Mouse (Mus musculus) midbrain, embryonic 16.5 days (tissue): ENCODE measurements around the gene Nt5c2. TPM values are rescaled to one million over a fixed set of nuclear protein-coding genes. Genes with fewer than 3 reads are reported as not detected.
"Not testable (repeated sequence)": the region's sequence is repeated elsewhere in the genome, so short reads cannot be mapped to it uniquely, and the experiment has no call there.

ENCODE experiments used
- ATAC-seq: fragments of 200-750 bp; cut with Nextera tagmentation; 2 replicates; pipeline ENCODE4 v1.8.0; 2017; ENCODE audit warnings: moderate TSS enrichment
- H3K27ac ChIP-seq: fragments of 300-500 bp; sonication (generic); 2 replicates; pipeline ENCODE4 v1.5.1; 2014; ENCODE audit warnings: mild to moderate bottlenecking, low read length, mixed read lengths
- H3K27me3 ChIP-seq: fragments of 300-500 bp; sonication (generic); 2 replicates; pipeline ENCODE4 v1.6.1; 2014; ENCODE audit warnings: low read depth, low read length, mixed read lengths; ENCODE audit not compliant: control insufficient read depth, insufficient read depth
- H3K36me3 ChIP-seq: fragments of 300-500 bp; sonication (generic); 2 replicates; pipeline ENCODE4 v1.6.1; 2014; ENCODE audit warnings: mild to moderate bottlenecking, low read length, moderate library complexity, mixed read lengths; ENCODE audit not compliant: control insufficient read depth, insufficient read depth
- H3K4me1 ChIP-seq: fragments of 300-500 bp; sonication (generic); 2 replicates; pipeline ENCODE4 v1.6.1; 2014; ENCODE audit warnings: mild to moderate bottlenecking, low read length, mixed read lengths; ENCODE audit not compliant: control insufficient read depth, insufficient read depth
- H3K4me2 ChIP-seq: fragments of 300-500 bp; sonication (generic); 2 replicates; pipeline ENCODE4 v1.6.1; 2014; ENCODE audit warnings: mild to moderate bottlenecking, low read length, mixed read lengths
- H3K4me3 ChIP-seq: fragments of 300-500 bp; sonication (generic); 2 replicates; pipeline ENCODE4 v1.5.1; 2014; ENCODE audit warnings: low read depth, mild to moderate bottlenecking, low read length, moderate library complexity, mixed read lengths
- H3K9ac ChIP-seq: fragments of 300-500 bp; sonication (generic); 2 replicates; pipeline ENCODE4 v1.6.1; 2014; ENCODE audit warnings: low read depth, low read length, mixed read lengths
- H3K9me3 ChIP-seq: fragments of 300-500 bp; sonication (generic); replicated peaks from 2 replicates; pipeline ENCODE4 v1.6.1; 2014; ENCODE audit warnings: mild to moderate bottlenecking, low read length, mixed read lengths; ENCODE audit not compliant: control insufficient read depth, poor library complexity, severe bottlenecking
- WGBS: fragments of 180-500 bp; shearing (Covaris S2); extraction: QIAGEN DNeasy Blood & Tissue Kit; methylation state at CpG from one replicate; pipeline ENCODE4 v1.1.7; 2014; 5-methylcytosine and 5-hydroxymethylcytosine counted together
- polyA plus RNA-seq: library from polyadenylated mRNA; unstranded; fragments of >200 nt; fragmentation: Nextera tagmentation; extraction: Ambion mirVana; gene quantifications from 2 replicates; pipeline ENCODE4 v1.2.1, GENCODE M21; 2015

The Nt5c2 gene
- polyA plus RNA-seq, 1 experiment from 2014 or later: 85.7 TPM

DNA sequence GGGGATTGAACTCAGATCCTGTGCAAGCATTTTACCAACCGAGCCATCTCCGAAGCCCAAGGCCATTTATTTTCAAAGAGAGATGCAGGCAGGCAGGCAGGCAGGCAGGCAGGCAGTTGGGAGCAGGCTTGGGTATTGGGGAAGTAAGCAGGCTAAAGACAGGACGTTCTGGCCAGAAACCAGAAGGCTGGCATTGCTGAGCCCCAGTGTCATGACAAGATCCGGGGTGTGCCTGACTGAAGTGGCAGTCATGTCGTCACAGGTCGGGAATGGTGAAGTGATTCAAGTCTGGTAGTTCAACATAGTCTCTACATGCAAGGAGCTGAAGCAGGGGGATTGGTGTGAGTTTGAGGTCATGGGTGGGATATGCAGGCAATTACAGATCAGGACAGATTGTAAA lies 27.3 kb downstream of the Nt5c2 start:
- WGBS: 80% methylated on average over 6 of the region's 6 CpGs

DNA sequence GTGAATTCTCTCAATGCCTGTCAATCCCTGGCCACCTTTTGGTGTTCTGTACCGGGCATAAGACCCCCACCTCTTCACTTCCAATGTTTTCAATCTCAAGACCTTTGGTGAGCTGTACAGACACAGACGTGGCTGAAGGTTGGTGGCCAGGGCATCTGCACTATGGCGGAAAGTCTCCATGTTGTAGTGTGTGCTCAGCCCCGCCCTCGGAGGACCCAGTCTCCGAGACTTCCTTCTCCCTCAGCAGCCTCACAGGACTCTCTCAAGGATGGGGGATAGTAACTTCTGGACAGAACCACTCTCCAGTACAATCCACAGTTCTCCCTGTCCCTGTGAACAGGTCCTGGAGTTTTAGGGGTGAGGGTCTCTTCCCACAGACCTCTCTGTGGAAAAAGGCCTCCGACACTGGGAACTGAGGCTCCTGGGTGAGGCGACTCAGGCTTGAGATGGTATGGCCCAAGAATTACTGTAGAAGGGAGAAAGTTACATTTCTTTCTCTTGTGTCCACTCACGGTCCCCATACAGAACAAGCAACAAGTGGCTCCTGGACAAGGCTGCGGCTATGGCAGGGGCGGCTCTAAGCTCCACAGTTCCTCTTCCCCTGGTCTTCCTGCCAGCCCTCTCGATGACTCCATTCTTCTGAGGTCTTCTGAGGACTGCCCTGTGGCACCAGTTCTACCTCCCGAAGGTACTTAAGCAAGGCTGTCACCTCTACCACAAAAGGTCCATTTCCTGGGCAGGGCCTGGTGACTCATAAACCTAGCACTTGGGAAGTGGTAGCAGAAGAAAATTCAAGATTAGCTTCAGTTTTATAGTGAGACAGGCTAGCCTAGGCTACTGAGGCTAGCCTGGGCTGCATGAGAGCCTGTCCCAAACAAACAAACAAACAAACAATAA lies 30.0 kb downstream of the Nt5c2 start:
- Histone ChIP-seq H3K27ac (no peak overlapping the region), H3K9ac (no peak overlapping the region), H3K36me3 (no peaks in the 10 kb centered on the region), H3K4me3 (no peak overlapping the region), H3K9me3 (no peaks in the 10 kb centered on the region), H3K4me2 (no peak overlapping the region), H3K4me1 (peaks cover 9% of the 10 kb centered on the region; the same call in 1 of the 2 replicates), H3K27me3 (no peaks in the 10 kb centered on the region)
- WGBS: 89% methylated on average over 13 of the region's 13 CpGs
- ATAC-seq: no peak

More for the DNA sequence above, 27.3 kb downstream of the Nt5c2 start:
- Histone ChIP-seq H3K36me3 (no peaks in the 10 kb centered on the region), H3K4me3 (no peak overlapping the region), H3K9ac (no peak overlapping the region), H3K4me1 (peaks cover 9% of the 10 kb centered on the region; the same call in 1 of the 2 replicates), H3K27me3 (no peaks in the 10 kb centered on the region), H3K4me2 (no peak overlapping the region), H3K9me3 (no peaks in the 10 kb centered on the region), H3K27ac (no peak overlapping the region)
- ATAC-seq: no peak

DNA sequence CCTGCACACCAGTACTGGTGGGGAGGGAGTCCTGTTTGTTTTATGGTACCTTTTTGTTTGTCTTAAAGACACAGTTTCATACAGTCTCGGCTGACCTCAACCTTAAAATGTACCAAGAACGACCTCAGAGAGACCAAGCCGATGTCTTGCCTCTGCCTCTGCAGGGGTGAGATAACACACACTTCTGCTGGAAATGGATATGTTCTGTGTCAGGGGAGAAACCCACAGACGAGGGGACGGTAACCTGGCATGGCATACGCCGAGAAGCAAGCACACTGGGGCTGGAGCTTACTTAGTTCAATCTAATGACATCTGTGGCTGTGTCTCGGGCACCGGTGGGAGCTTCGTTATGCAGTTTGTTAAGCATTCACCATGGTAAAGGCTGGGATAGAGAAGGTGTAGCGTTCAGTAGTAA lies 31.0 kb downstream of the Nt5c2 start:
- Histone ChIP-seq H3K4me2 (no peak overlapping the region), H3K4me3 (no peak overlapping the region), H3K9me3 (no peaks in the 10 kb centered on the region), H3K4me1 (peaks cover 6% of the 10 kb centered on the region; the same call in 1 of the 2 replicates), H3K9ac (no peak overlapping the region), H3K27ac (no peak overlapping the region), H3K27me3 (no peaks in the 10 kb centered on the region), H3K36me3 (no peaks in the 10 kb centered on the region)
- ATAC-seq: no peak
- 65% methylated on average over 11 of the region's 11 CpGs for WGBS

DNA sequence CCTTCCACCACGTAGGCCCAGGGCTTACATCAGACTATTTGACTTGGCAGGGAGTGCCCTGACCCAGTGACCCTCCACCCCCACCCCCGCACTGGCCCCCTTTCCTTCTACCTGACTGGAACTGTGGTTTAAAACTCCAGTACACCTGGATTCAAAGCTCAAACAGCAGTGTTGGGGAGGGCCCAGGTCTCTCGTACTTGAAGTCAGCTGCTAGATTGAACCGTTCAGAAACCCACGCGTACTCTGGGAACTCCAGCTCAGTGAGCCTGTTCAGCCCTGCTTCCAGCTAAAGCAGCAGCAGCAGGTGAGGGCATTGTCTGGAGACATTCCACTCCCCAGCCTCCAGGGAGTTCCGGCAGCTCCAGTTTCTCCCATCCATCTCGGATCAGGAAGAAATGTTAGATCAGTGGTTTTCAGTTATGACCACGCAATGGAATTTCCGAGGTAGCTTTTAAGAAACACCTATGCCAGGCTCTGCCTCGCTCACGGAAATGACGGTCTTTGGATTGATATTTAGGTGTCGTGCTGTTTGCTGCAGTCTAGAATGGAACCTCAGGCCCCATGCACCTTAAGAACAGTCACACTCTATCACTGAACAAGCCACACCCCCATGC lies 31.5 kb downstream of the Nt5c2 start:
- ATAC-seq: no peak
- H3K9me3 ChIP-seq: no peaks in the 10 kb centered on the region
- WGBS: 53% methylated on average over 14 of the region's 14 CpGs
- H3K36me3 ChIP-seq: no peaks in the 10 kb centered on the region
- H3K4me3 ChIP-seq: no peak overlapping the region
- no peak overlapping the region for H3K9ac ChIP-seq
- H3K4me2 ChIP-seq: no peak overlapping the region
- peaks cover 3% of the 10 kb centered on the region; the same call in 1 of the 2 replicates for H3K4me1 ChIP-seq
- H3K27ac ChIP-seq: no peak overlapping the region
- H3K27me3 ChIP-seq: no peaks in the 10 kb centered on the region

DNA sequence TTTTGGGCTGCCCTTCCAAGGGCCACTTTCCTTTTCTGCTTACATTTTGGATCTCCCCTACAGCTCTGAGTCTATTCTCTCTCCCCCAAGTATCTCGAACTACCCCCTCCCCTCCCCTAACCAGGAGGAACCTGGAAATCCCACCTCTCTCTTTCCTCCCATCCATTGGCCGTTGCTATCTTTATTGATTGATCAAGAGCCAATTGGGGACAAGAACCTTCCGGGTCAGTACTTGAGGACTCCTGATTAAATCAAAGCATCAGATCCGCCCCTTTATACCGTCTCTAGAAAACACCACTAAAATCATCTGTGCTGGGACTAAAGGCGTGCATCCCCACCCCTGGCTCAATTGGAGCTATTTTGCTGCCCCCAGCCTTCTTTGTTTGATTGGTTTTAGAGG lies 33.5 kb downstream of the Nt5c2 start:
- no peak for ATAC-seq
- H3K36me3 ChIP-seq: no peaks in the 10 kb centered on the region
- H3K4me1 ChIP-seq: no peaks in the 10 kb centered on the region
- no peak overlapping the region for H3K4me3 ChIP-seq
- H3K9me3 ChIP-seq: no peaks in the 10 kb centered on the region
- 39% methylated on average over 6 of the region's 6 CpGs for WGBS
- no peak overlapping the region for H3K27ac ChIP-seq
- no peak overlapping the region for H3K4me2 ChIP-seq
- no peaks in the 10 kb centered on the region for H3K27me3 ChIP-seq
- H3K9ac ChIP-seq: no peak overlapping the region

DNA sequence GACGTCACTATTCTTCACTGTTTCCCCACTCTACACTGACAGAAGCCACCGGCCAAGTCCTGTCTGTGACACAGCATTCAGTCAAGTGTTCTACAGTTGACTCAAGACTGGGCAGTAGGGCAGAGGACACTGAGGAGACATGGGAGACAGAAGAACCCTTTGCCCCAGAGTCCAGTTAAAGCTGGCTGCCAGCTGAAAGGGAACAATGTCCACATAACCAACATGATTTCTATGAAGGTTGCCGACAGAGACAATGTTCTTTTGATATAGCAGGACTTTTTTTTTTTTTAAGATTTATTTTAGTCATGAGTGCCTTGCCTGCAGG lies 35.2 kb downstream of the Nt5c2 start:
- Histone ChIP-seq H3K9ac (no peak overlapping the region), H3K4me3 (no peak overlapping the region), H3K27ac (no peak overlapping the region), H3K27me3 (no peaks in the 10 kb centered on the region), H3K36me3 (no peaks in the 10 kb centered on the region), H3K4me2 (no peak overlapping the region), H3K9me3 (no peaks in the 10 kb centered on the region), H3K4me1 (no peaks in the 10 kb centered on the region)
- WGBS: 82% methylated on average over 3 of the region's 3 CpGs
- ATAC-seq: no peak

DNA sequence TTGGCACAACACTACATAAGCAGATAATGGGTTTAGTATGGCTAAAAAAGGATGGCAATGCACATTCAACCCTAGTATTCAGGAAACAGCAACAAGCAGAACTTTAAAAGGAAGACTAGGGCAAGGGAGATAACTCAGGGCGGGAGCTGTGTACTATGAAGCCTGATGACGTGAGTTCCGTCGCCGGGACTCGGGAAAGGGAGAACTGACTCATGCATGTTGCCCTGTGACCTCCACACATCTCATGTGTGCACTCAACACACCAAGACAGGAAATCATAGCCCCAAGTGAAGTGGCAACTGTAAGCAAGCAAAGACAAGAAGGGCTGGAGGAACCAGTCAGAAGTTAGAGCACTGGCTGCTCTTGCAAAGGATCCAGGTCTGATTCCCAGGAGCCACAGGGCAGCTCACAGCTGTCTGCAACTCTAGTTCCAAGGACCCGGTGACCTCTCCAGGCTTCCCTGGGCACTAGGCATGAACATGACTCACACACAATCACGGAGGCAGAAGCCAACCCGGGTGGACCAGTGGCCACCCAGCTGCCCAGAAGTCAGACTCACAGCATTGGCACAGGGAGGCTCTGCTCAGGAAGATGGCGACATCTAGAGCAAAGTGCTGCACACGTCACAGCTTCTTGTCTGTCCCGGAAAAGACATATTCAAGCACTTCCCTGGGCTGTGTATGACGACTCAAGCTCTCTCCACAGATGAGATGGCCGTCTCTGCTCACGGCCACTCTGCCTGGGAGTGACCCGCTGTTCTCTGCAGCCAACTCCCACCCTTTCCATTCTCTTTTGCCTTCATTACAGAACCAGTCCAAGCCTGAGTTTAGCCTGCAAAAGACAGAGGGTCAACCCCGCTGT lies 35.8 kb downstream of the Nt5c2 start:
- no peak overlapping the region for H3K9ac ChIP-seq
- H3K9me3 ChIP-seq: no peaks in the 10 kb centered on the region
- H3K4me3 ChIP-seq: no peak overlapping the region
- H3K4me1 ChIP-seq: no peaks in the 10 kb centered on the region
- 90% methylated on average over 17 of the region's 17 CpGs for WGBS
- H3K4me2 ChIP-seq: no peak overlapping the region
- H3K27ac ChIP-seq: no peak overlapping the region
- ATAC-seq: no peak
- H3K36me3 ChIP-seq: no peaks in the 10 kb centered on the region
- H3K27me3 ChIP-seq: no peaks in the 10 kb centered on the region

DNA sequence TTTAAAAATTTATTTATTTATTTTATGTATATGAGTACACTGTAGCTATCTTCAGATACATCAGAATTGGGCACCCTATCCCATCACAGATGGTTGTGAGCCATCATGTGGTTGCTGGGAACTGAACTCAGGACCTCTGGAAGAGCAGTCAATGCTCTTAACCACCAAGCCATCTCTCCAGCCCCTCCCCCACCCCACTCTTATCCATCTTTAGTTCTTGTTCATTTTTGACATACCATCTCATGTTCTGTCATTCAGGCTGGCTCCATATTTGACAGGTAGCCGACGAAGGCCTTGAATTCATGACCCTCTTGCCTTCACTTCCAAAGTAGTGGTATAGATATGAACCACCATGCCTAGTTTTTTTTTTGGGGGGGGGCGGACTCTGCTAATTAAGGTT lies 36.9 kb downstream of the Nt5c2 start:
- not testable (repeated sequence) for ATAC-seq, H3K9ac ChIP-seq, H3K27me3 ChIP-seq, H3K9me3 ChIP-seq, H3K4me1 ChIP-seq, H3K4me3 ChIP-seq, H3K4me2 ChIP-seq, H3K27ac ChIP-seq, H3K36me3 ChIP-seq
- 94% methylated on average over 3 of the region's 3 CpGs for WGBS
